Mouse (Mus musculus): ENCODE results near the gene Sgo2a. TPM values are rescaled to one million over a fixed set of nuclear protein-coding genes. Genes with fewer than 3 reads are reported as not detected.

Gene Sgo2a
- total and polyA plus RNA-seq, 3 experiments, result 3.4 to 93.9 (median 49.8) TPM

DNA sequence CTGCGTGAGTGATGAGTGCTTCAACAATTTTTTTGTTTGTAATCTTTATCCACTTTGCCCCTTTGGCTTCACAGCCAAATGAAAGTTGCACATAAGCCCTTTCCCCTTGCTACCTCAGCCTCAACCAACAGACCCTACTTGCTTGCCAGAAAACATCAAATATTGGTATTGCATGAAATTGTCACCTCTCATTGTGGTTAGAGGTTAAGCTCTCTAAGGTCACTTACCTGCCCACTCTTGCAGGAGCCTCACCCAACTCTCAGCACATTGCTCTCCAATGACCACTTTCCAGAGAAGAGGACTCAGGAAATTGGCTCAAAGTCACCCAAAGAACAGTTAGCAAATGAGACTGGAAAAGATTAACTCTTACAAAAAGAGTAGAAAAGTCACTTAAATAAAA is 75.7 kb downstream of the Sgo2a start:
- Histone ChIP-seq H3K27me3 (ENCODE audit: insufficient read depth, low read length) (peaks cover 2% of the 10 kb centered on the region; the same call in 1 of the 2 replicates), H3K4me3 (ENCODE audit: low read depth, low read length) (no peak overlapping the region), H3K4me1 (ENCODE audit: insufficient read depth, low read depth, low read length) (no peaks in the 10 kb centered on the region), H3K36me3 (replicated peaks) (no peaks in the 10 kb centered on the region), H3K9me3 (replicated peaks) (no peaks in the 10 kb centered on the region)
- DNase-seq (ENCODE audit: low spot score) (no peak), ATAC-seq (ENCODE audit: extremely low read depth, insufficient number of reproducible peaks, low FRiP score, poor library complexity, severe bottlenecking) (no peak)
- no peak for TF ChIP-seq GATA1 (IDR thresholded peaks at IDR 0.05; ENCODE audit: borderline replicate concordance, low read length)
- no peak for TF ChIP-seq CTCF (IDR thresholded peaks at IDR 0.05; ENCODE audit: low read depth, low read length)
- TF ChIP-seq TAL1 (conservative IDR thresholded peaks at IDR 0.05; ENCODE audit: low read depth, low read length), result no peak
- TF ChIP-seq POLR2AphosphoS5 (IDR thresholded peaks at IDR 0.05; ENCODE audit: insufficient replicate concordance, low read depth, low read length), result no peak

DNA sequence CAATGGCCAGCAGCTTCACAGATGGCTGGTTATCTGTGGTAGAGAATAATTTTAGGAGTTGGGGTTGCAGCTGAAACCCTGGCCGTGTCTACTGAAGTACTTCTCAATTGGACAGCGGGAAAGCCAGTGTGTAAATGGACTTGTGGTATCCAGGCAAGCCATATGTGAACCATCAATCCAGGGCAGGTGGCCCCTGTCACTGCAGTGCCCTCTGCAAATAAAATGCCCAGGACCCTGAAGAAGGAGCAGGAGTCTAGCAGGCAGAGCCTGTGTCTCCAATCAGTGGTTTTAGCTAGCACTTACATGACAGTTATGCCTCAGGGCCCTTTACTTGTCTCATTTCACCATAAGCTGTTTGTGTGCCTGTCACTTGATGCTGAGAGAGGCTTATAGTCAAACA is 76.6 kb downstream of the Sgo2a start:
- ATAC-seq (ENCODE audit: extremely low read depth, insufficient number of reproducible peaks, low FRiP score, poor library complexity, severe bottlenecking) (no peak), DNase-seq (ENCODE audit: low spot score) (no peak)
- TF ChIP-seq TAL1 (conservative IDR thresholded peaks at IDR 0.05; ENCODE audit: low read depth, low read length) (no peak), CTCF (IDR thresholded peaks at IDR 0.05; ENCODE audit: low read depth, low read length) (no peak), GATA1 (IDR thresholded peaks at IDR 0.05; ENCODE audit: borderline replicate concordance, low read length) (no peak), POLR2AphosphoS5 (IDR thresholded peaks at IDR 0.05; ENCODE audit: insufficient replicate concordance, low read depth, low read length) (no peak), GATA2 (IDR thresholded peaks at IDR 0.05; ENCODE audit: borderline replicate concordance, low read depth, low read length) (no peak)
- Histone ChIP-seq H3K36me3 (replicated peaks) (no peaks in the 10 kb centered on the region), H3K27me3 (ENCODE audit: insufficient read depth, low read length) (peaks cover 2% of the 10 kb centered on the region; the same call in 1 of the 2 replicates), H3K4me3 (ENCODE audit: low read depth, low read length) (no peak overlapping the region), H3K4me1 (ENCODE audit: insufficient read depth, low read depth, low read length) (no peaks in the 10 kb centered on the region), H3K9me3 (replicated peaks) (no peaks in the 10 kb centered on the region)

GRCm38 (mm10) chr1:58072991-58073730 is 77.4 kb downstream of the Sgo2a start:
- H3K9me3 ChIP-seq (replicated peaks), result no peaks in the 10 kb centered on the region
- ATAC-seq (ENCODE audit: extremely low read depth, insufficient number of reproducible peaks, low FRiP score, poor library complexity, severe bottlenecking), result no peak
- TF ChIP-seq GATA1 (IDR thresholded peaks at IDR 0.05; ENCODE audit: borderline replicate concordance, low read length) (no peak), TAL1 (conservative IDR thresholded peaks at IDR 0.05; ENCODE audit: low read depth, low read length) (no peak), POLR2AphosphoS5 (IDR thresholded peaks at IDR 0.05; ENCODE audit: insufficient replicate concordance, low read depth, low read length) (no peak), GATA2 (IDR thresholded peaks at IDR 0.05; ENCODE audit: borderline replicate concordance, low read depth, low read length) (no peak), CTCF (IDR thresholded peaks at IDR 0.05; ENCODE audit: low read depth, low read length) (no peak)
- no peak for DNase-seq (ENCODE audit: low spot score)
- H3K27me3 ChIP-seq (ENCODE audit: insufficient read depth, low read length), result peaks cover 2% of the 10 kb centered on the region; the same call in 1 of the 2 replicates
- no peak overlapping the region for H3K4me3 ChIP-seq (ENCODE audit: low read depth, low read length)
- H3K4me1 ChIP-seq (ENCODE audit: insufficient read depth, low read depth, low read length), result no peaks in the 10 kb centered on the region
- H3K36me3 ChIP-seq (replicated peaks), result no peaks in the 10 kb centered on the region

GRCm38 (mm10) chr1:58074266-58074665 is 78.5 kb downstream of the Sgo2a start:
- H3K27me3 ChIP-seq (ENCODE audit: insufficient read depth, low read length), result peaks cover 2% of the 10 kb centered on the region; the same call in 1 of the 2 replicates
- TF ChIP-seq GATA1 (IDR thresholded peaks at IDR 0.05; ENCODE audit: borderline replicate concordance, low read length), result no peak
- no peak for TF ChIP-seq POLR2AphosphoS5 (IDR thresholded peaks at IDR 0.05; ENCODE audit: insufficient replicate concordance, low read depth, low read length)
- TF ChIP-seq CTCF (IDR thresholded peaks at IDR 0.05; ENCODE audit: low read depth, low read length), result no peak
- no peak for TF ChIP-seq GATA2 (IDR thresholded peaks at IDR 0.05; ENCODE audit: borderline replicate concordance, low read depth, low read length)
- no peak for TF ChIP-seq TAL1 (conservative IDR thresholded peaks at IDR 0.05; ENCODE audit: low read depth, low read length)
- H3K36me3 ChIP-seq (replicated peaks), result no peaks in the 10 kb centered on the region
- DNase-seq (ENCODE audit: low spot score), result no peak
- no peak for ATAC-seq (ENCODE audit: extremely low read depth, insufficient number of reproducible peaks, low FRiP score, poor library complexity, severe bottlenecking)
- H3K4me3 ChIP-seq (ENCODE audit: low read depth, low read length), result no peak overlapping the region
- H3K9me3 ChIP-seq (replicated peaks), result no peaks in the 10 kb centered on the region
- no peaks in the 10 kb centered on the region for H3K4me1 ChIP-seq (ENCODE audit: insufficient read depth, low read depth, low read length)

Other genes with a start within 250 kb of the Sgo2a start
- not detected in 2 replicates for gene Spats2l, start 221.8 kb upstream of the Sgo2a start, total RNA-seq (2014; fragmentation: Nextera tagmentation)
- gene Spats2l, start 221.8 kb upstream of the Sgo2a start, total RNA-seq (2017), result 0.33 and 0.70 TPM in 2 replicates
- not detected in 2 replicates for gene Spats2l, start 221.8 kb upstream of the Sgo2a start, polyA plus RNA-seq (2012)
- 26.4 and 30.6 TPM in 2 replicates for gene Kctd18, start 23.0 kb downstream of the Sgo2a start, total RNA-seq (2014; fragmentation: Nextera tagmentation)
- 44.0 and 52.7 TPM in 2 replicates for gene Kctd18, start 23.0 kb downstream of the Sgo2a start, total RNA-seq (2017)
- gene Kctd18, start 23.0 kb downstream of the Sgo2a start, polyA plus RNA-seq (2012), result 18.2 and 18.7 TPM in 2 replicates
- gene Aox1, start 34.0 kb downstream of the Sgo2a start, total RNA-seq (2014; fragmentation: Nextera tagmentation), result not detected in 2 replicates
- 0.06 and 0.16 TPM in 2 replicates for gene Aox1, start 34.0 kb downstream of the Sgo2a start, total RNA-seq (2017)
- gene Aox1, start 34.0 kb downstream of the Sgo2a start, polyA plus RNA-seq (2012), result not detected in 2 replicates
- gene Aox3, start 117.2 kb downstream of the Sgo2a start, total RNA-seq (2014; fragmentation: Nextera tagmentation), result not detected in 2 replicates
- 0.33 TPM in 1 of 2 replicates, not detected in the other for gene Aox3, start 117.2 kb downstream of the Sgo2a start, total RNA-seq (2017)
- not detected in 2 replicates for gene Aox3, start 117.2 kb downstream of the Sgo2a start, polyA plus RNA-seq (2012)
- 6.1 and 7.0 TPM in 2 replicates for gene Aox4, start 214.4 kb downstream of the Sgo2a start, total RNA-seq (2014; fragmentation: Nextera tagmentation)
- gene Aox4, start 214.4 kb downstream of the Sgo2a start, total RNA-seq (2017), result 0.64 and 0.82 TPM in 2 replicates
- 0.02 and 0.07 TPM in 2 replicates for gene Aox4, start 214.4 kb downstream of the Sgo2a start, polyA plus RNA-seq (2012)